In genomic region chr16:87626696-87627095, GRCm38 (mm10) we compare ENCODE assay signal across 16 mouse cellular contexts.
DNase-seq lines count a peak whose midpoint lies in the region; ATAC-seq and TF ChIP-seq lines count a peak whose summit lies in the region.
"Had no signal": no experiment of that assay in that cellular context is flagged by ENCODE, and none has a peak within 500 bp of the region (broad histone marks: within the 10 kb centered on the region; RNA-seq: fewer than 3 reads in every experiment).

No protein-coding gene starts in this region.

- TF ChIP-seq POLR2A in kidney, adult 2 months (IDR thresholded peaks at IDR 0.05; ENCODE audit: low read depth, low read length), result no peak

- no peaks in the 10 kb centered on the region for H3K36me3 ChIP-seq in kidney, adult 2 months (ENCODE audit: control insufficient read depth, insufficient read depth, low read length)
- H3K36me3 ChIP-seq in midbrain, postnatal 0 days (ENCODE audit: insufficient read depth, low read length), result no peaks in the 10 kb centered on the region
- H3K36me3 ChIP-seq in midbrain, embryonic 14.5 days (ENCODE audit: control insufficient read depth, insufficient read depth, low read length), result no peaks in the 10 kb centered on the region
- H3K36me3 ChIP-seq in splenic B cell, adult 2 months (ENCODE audit: control insufficient read depth, insufficient read depth, low read length, poor library complexity, severe bottlenecking), result no peaks in the 10 kb centered on the region
- H3K36me3 ChIP-seq: embryonic facial prominence, embryonic 13.5 days; forebrain, embryonic 12.5 days; heart, embryonic 15.5 days; hindbrain, embryonic 15.5 days; limb, embryonic 13.5 days had no signal

- H3K4me3 ChIP-seq in kidney, adult 2 months (ENCODE audit: insufficient read depth, low read depth, low read length), result no peak overlapping the region
- no peak overlapping the region for H3K4me3 ChIP-seq in midbrain, postnatal 0 days (ENCODE audit: low read depth, low read length)
- H3K4me3 ChIP-seq in midbrain, embryonic 14.5 days (replicated peaks; ENCODE audit: low read depth, low read length), result no peak overlapping the region
- H3K4me3 ChIP-seq: embryonic facial prominence, embryonic 13.5 days; forebrain, embryonic 12.5 days; heart, embryonic 15.5 days; hindbrain, embryonic 15.5 days; limb, embryonic 13.5 days had no signal

- peaks cover 7% of the 10 kb centered on the region; the same call in 1 of the 2 replicates for H3K9me3 ChIP-seq in midbrain, postnatal 0 days (ENCODE audit: low read length)
- H3K9me3 ChIP-seq in midbrain, embryonic 14.5 days (ENCODE audit: control insufficient read depth, low read length), result 0 out of 2 replicates have a peak, but pooled peaks cover 3% of the 10 kb centered on the region

- H3K4me2 ChIP-seq in midbrain, postnatal 0 days (ENCODE audit: low read depth, low read length, poor library complexity, severe bottlenecking), result no peak overlapping the region
- no peak overlapping the region for H3K4me2 ChIP-seq in midbrain, embryonic 14.5 days (ENCODE audit: low read length)
- H3K4me2 ChIP-seq: embryonic facial prominence, embryonic 13.5 days; forebrain, embryonic 12.5 days; heart, embryonic 15.5 days; hindbrain, embryonic 15.5 days; limb, embryonic 13.5 days had no signal

- H3K9ac ChIP-seq in midbrain, postnatal 0 days (replicated peaks; ENCODE audit: low read length, poor library complexity, severe bottlenecking), result no peak overlapping the region
- no peak overlapping the region for H3K9ac ChIP-seq in midbrain, embryonic 14.5 days (replicated peaks; ENCODE audit: low read length)
- H3K9ac ChIP-seq: embryonic facial prominence, embryonic 13.5 days; forebrain, embryonic 12.5 days; heart, embryonic 15.5 days; hindbrain, embryonic 15.5 days; limb, embryonic 13.5 days had no signal

- no peak for ATAC-seq in midbrain, postnatal 0 days (ENCODE audit: low FRiP score)
- ATAC-seq in midbrain, embryonic 14.5 days (ENCODE audit: low FRiP score, low TSS enrichment), result no peak

- H3K27me3 ChIP-seq in kidney, adult 2 months (replicated peaks; ENCODE audit: control insufficient read depth, insufficient read depth, low read length), result no peaks in the 10 kb centered on the region
- H3K27me3 ChIP-seq in midbrain, postnatal 0 days (ENCODE audit: insufficient read depth, low read length), result no peaks in the 10 kb centered on the region
- no peaks in the 10 kb centered on the region for H3K27me3 ChIP-seq in midbrain, embryonic 14.5 days (ENCODE audit: control insufficient read depth, insufficient read depth, low read length)
- H3K27me3 ChIP-seq in splenic B cell, adult 2 months (ENCODE audit: control insufficient read depth, insufficient read depth, low read length, poor library complexity, severe bottlenecking), result no peaks in the 10 kb centered on the region
- H3K27me3 ChIP-seq: embryonic facial prominence, embryonic 13.5 days; forebrain, embryonic 12.5 days; heart, embryonic 15.5 days; hindbrain, embryonic 15.5 days; limb, embryonic 13.5 days had no signal

- peak; percentile 33; the same call in 1 of the 2 replicates for TF ChIP-seq CTCF in kidney, adult 2 months (conservative IDR thresholded peaks at IDR 0.05; ENCODE audit: insufficient read depth, insufficient read length, low read depth, low read length)
- peak; percentile 46; the same call in 1 of the 2 replicates for TF ChIP-seq CTCF in midbrain, postnatal 0 days (IDR thresholded peaks at IDR 0.05)

- H3K27ac ChIP-seq in kidney, adult 2 months (ENCODE audit: insufficient read depth, low read depth, low read length), result no peak overlapping the region
- H3K27ac ChIP-seq in midbrain, postnatal 0 days (ENCODE audit: low read depth, low read length), result no peak overlapping the region
- H3K27ac ChIP-seq in midbrain, embryonic 14.5 days (replicated peaks; ENCODE audit: low read depth, low read length), result no peak overlapping the region
- H3K27ac ChIP-seq: embryonic facial prominence, embryonic 13.5 days; forebrain, embryonic 12.5 days; heart, embryonic 15.5 days; hindbrain, embryonic 15.5 days; limb, embryonic 13.5 days had no signal

- H3K4me1 ChIP-seq in kidney, adult 2 months (ENCODE audit: control insufficient read depth, insufficient read depth, low read length), result no peaks in the 10 kb centered on the region
- no peaks in the 10 kb centered on the region for H3K4me1 ChIP-seq in midbrain, postnatal 0 days (ENCODE audit: insufficient read depth, low read length)
- H3K4me1 ChIP-seq in midbrain, embryonic 14.5 days (ENCODE audit: control insufficient read depth, insufficient read depth, low read length), result no peaks in the 10 kb centered on the region
- H3K4me1 ChIP-seq: embryonic facial prominence, embryonic 13.5 days; forebrain, embryonic 12.5 days; heart, embryonic 15.5 days; hindbrain, embryonic 15.5 days; limb, embryonic 13.5 days had no signal

- no peak for DNase-seq in kidney, adult 2 months
- DNase-seq in kidney, adult 18-20 months, result no peak
- DNase-seq in midbrain, postnatal 0 days (ENCODE audit: low spot score), result no peak
- no peak for DNase-seq in midbrain, embryonic 14.5 days
- DNase-seq in R1 (ENCODE audit: low read depth, low spot score), result peak; percentile 51
- DNase-seq in splenic B cell, adult 2 months (ENCODE audit: low read depth, low spot score), result peak; percentile 30
- no peak for DNase-seq in thymus, postnatal 36 days
- no peak for DNase-seq in urinary bladder, adult 18-20 months (ENCODE audit: low spot score in 2 of 2)
- DNase-seq: cerebellum, postnatal 25 days; gastrocnemius, postnatal 10 days; kidney, postnatal 25 days had no signal

- WGBS in kidney, adult 2 months, result 96% methylated on average over 4 of the region's 4 CpGs
- WGBS in midbrain, postnatal 0 days, result 94% methylated on average over 4 of the region's 4 CpGs
- WGBS in midbrain, embryonic 14.5 days, result 91% methylated on average over 4 of the region's 4 CpGs

Comparison
In these comparisons a context has a peak if more than half of its experiments do, and no peak if none do; other contexts are left out.
1. DNase-seq: peak in R1 (single experiment) and splenic B cell, adult 2 months (single experiment); none in kidney, adult 2 months (single experiment), kidney, adult 18-20 months (single experiment), midbrain, postnatal 0 days (single experiment), midbrain, embryonic 14.5 days (single experiment), thymus, postnatal 36 days (0 of 2) and urinary bladder, adult 18-20 months (0 of 2).